Mouse (Mus musculus) CH12.LX (cell line): ENCODE data around the gene Kcnmb3. TPM values are rescaled to one million over a fixed set of nuclear protein-coding genes. Genes with fewer than 3 reads are reported as not detected.
A peak's percentile ranks its signal among the peaks of the same experiment; 100 is the strongest.

Source experiments
- DNase-seq: peaks from one replicate; pipeline ENCODE4 v3.0.0-alpha.2; 2013; ENCODE audit errors: extremely low read depth
- H3K27ac ChIP-seq: 2 replicates; pipeline ENCODE4 v1.5.1; 2012; ENCODE audit warnings: low read depth, mild to moderate bottlenecking, control low read depth, moderate library complexity; ENCODE audit not compliant: insufficient read depth
- H3K27me3 ChIP-seq: replicated peaks from 2 replicates; pipeline ENCODE3; 2012; ENCODE audit warnings: inconsistent platforms
- H3K36me3 ChIP-seq, 2 experiments: replicated peaks in 1 of 2; 2 replicates each; pipeline versions ENCODE3 to v1.6.1; 2012; ENCODE audit warnings: inconsistent platforms in 1 of 2, low read length in 1 of 2, mild to moderate bottlenecking in 1 of 2, mixed read lengths in 1 of 2, moderate library complexity in 1 of 2; ENCODE audit not compliant: control insufficient read depth in 1 of 2, insufficient read depth in 1 of 2
- H3K4me1 ChIP-seq, 2 experiments: 2 replicates each; pipeline ENCODE4 v1.6.1; 2012; ENCODE audit warnings: inconsistent platforms in 1 of 2, moderate library complexity in 1 of 2; ENCODE audit not compliant: insufficient read depth in 2 of 2, control insufficient read depth in 1 of 2
- H3K4me2 ChIP-seq: 2 replicates; pipeline ENCODE4 v1.6.1; 2012; ENCODE audit warnings: low read depth, mild to moderate bottlenecking, control low read depth; ENCODE audit not compliant: poor library complexity, insufficient read depth, severe bottlenecking
- H3K4me3 ChIP-seq, 3 experiments: fragments of 150-350 bp in 1 of 3; sonication (generic) in 1 of 3; replicated peaks in 1 of 3; 2 replicates each; pipeline versions ENCODE3 to v1.5.1; 2011 to 2012; ENCODE audit warnings: low read depth in 2 of 3, low read length in 2 of 3, mild to moderate bottlenecking in 2 of 3, moderate library complexity in 2 of 3, control low read depth in 1 of 3, improper control_type of control experiment in 1 of 3, inconsistent platforms in 1 of 3, mixed read lengths in 1 of 3; ENCODE audit not compliant: poor library complexity in 1 of 3
- H3K79me2 ChIP-seq: replicated peaks from 2 replicates; pipeline ENCODE4 v1.6.1; 2012; ENCODE audit warnings: mild to moderate bottlenecking, moderate library complexity; ENCODE audit not compliant: control insufficient read depth, poor library complexity, insufficient read depth, severe bottlenecking; ENCODE audit errors: extremely low read depth
- H3K9ac ChIP-seq: 2 replicates; pipeline ENCODE4 v1.6.1; 2012; ENCODE audit warnings: low read depth, mild to moderate bottlenecking, control low read depth, moderate library complexity; ENCODE audit not compliant: insufficient read depth
- H3K9me3 ChIP-seq: replicated peaks from 2 replicates; pipeline ENCODE3; 2012; ENCODE audit warnings: low read length, inconsistent platforms, mixed read lengths
- BHLHE40 ChIP-seq: IDR thresholded peaks from 2 replicates; pipeline ENCODE4 v1.6.1; 2011; ENCODE audit warnings: mild to moderate bottlenecking, low read depth, low read length, improper control_type of control experiment
- CHD1 ChIP-seq: IDR thresholded peaks from 2 replicates; pipeline ENCODE4 v1.6.1; 2012; ENCODE audit warnings: low read depth, low read length, improper control_type of control experiment, inconsistent platforms
- CTCF ChIP-seq, 2 experiments: IDR thresholded peaks in 1 of 2; conservative IDR thresholded peaks in 1 of 2; 2 replicates each; pipeline ENCODE4 v1.5.1; 2011 to 2012; ENCODE audit warnings: low read depth in 2 of 2, low read length in 2 of 2, improper control_type of control experiment in 1 of 2, inconsistent platforms in 1 of 2, mild to moderate bottlenecking in 1 of 2, moderate library complexity in 1 of 2
- E2F4 ChIP-seq: IDR thresholded peaks from 2 replicates; pipeline ENCODE4 v1.6.1; 2011; ENCODE audit warnings: low read depth, low read length, improper control_type of control experiment; ENCODE audit not compliant: insufficient replicate concordance
- ELF1 ChIP-seq: IDR thresholded peaks from 2 replicates; pipeline ENCODE4 v1.6.1; 2014; ENCODE audit warnings: low read depth, mild to moderate bottlenecking, inconsistent platforms, low read length, improper control_type of control experiment
- EP300 ChIP-seq: IDR thresholded peaks from 2 replicates; pipeline ENCODE4 v1.6.1; 2011; ENCODE audit warnings: low read length, improper control_type of control experiment
- ETS1 ChIP-seq: conservative IDR thresholded peaks from 2 replicates; pipeline ENCODE4 v1.6.1; 2012; ENCODE audit warnings: low read depth, mild to moderate bottlenecking, inconsistent platforms, low read length, improper control_type of control experiment, moderate library complexity
- GABPA ChIP-seq: IDR thresholded peaks from 2 replicates; pipeline ENCODE4 v1.6.1; 2012; ENCODE audit warnings: low read depth, low read length, improper control_type of control experiment, inconsistent platforms; ENCODE audit not compliant: insufficient replicate concordance
- HCFC1 ChIP-seq: IDR thresholded peaks from 2 replicates; pipeline ENCODE4 v1.6.1; 2012; ENCODE audit warnings: low read depth, mild to moderate bottlenecking, inconsistent platforms, low read length, improper control_type of control experiment
- JUN ChIP-seq: IDR thresholded peaks from 2 replicates; pipeline ENCODE4 v1.6.1; 2011; ENCODE audit warnings: low read depth, mild to moderate bottlenecking, low read length, improper control_type of control experiment, moderate library complexity; ENCODE audit not compliant: insufficient read depth
- MAX ChIP-seq: IDR thresholded peaks from 2 replicates; pipeline ENCODE4 v1.6.1; 2011; ENCODE audit warnings: low read length, improper control_type of control experiment
- MXI1 ChIP-seq: IDR thresholded peaks from 2 replicates; pipeline ENCODE4 v1.6.1; 2011; ENCODE audit warnings: mild to moderate bottlenecking, low read depth, low read length, improper control_type of control experiment
- NRF1 ChIP-seq: IDR thresholded peaks from 2 replicates; pipeline ENCODE4 v1.6.1; 2014; ENCODE audit warnings: low read depth, mild to moderate bottlenecking, inconsistent platforms, low read length, improper control_type of control experiment, moderate library complexity
- PAX5 ChIP-seq: IDR thresholded peaks from 2 replicates; pipeline ENCODE4 v1.6.1; 2012; ENCODE audit warnings: low read length, inconsistent platforms, mixed read lengths
- POLR2A ChIP-seq: IDR thresholded peaks from 2 replicates; pipeline ENCODE4 v1.6.1; 2011; ENCODE audit warnings: low read depth, mild to moderate bottlenecking, improper control_type of control experiment, low read length
- POLR2AphosphoS2 ChIP-seq: IDR thresholded peaks from 2 replicates; pipeline ENCODE4 v1.6.1; 2011; ENCODE audit warnings: low read depth, low read length, improper control_type of control experiment
- SIN3A ChIP-seq: IDR thresholded peaks from 2 replicates; pipeline ENCODE4 v1.6.1; 2012; ENCODE audit warnings: low read length, improper control_type of control experiment, inconsistent platforms
- UBTF ChIP-seq: IDR thresholded peaks from 2 replicates; pipeline ENCODE4 v1.6.1; 2012; ENCODE audit warnings: low read depth, mild to moderate bottlenecking, inconsistent platforms, low read length, improper control_type of control experiment, moderate library complexity
- ZMIZ1 ChIP-seq: IDR thresholded peaks from 2 replicates; pipeline ENCODE4 v1.6.1; 2012; ENCODE audit warnings: low read depth, mild to moderate bottlenecking, inconsistent platforms, low read length, improper control_type of control experiment
- ZNF384 ChIP-seq: IDR thresholded peaks from 2 replicates; pipeline ENCODE4 v1.6.1; 2012; ENCODE audit warnings: low read depth, low read length, improper control_type of control experiment, inconsistent platforms
- dilution Hi-C: fragments of 300-500 bp; cut with MboI; formaldehyde crosslinking; loops from 2 replicates; pipeline ENCODE4 v1.14.3; 2020; ENCODE audit warnings: low sequenced_read_pairs; ENCODE audit not compliant: extremely low pct_unique_long_range_greater_than_20kb, extremely low pct_ligation_motif_present
- in situ Hi-C: fragments of 300-500 bp; cut with MboI; formaldehyde crosslinking; loops from 3 replicates; pipeline ENCODE4 v1.14.3; 2019; ENCODE audit warnings: low sequenced_read_pairs, low pct_ligation_motif_present, low pct_unique_long_range_greater_than_20kb, mixed read lengths
- polyA plus RNA-seq: library from polyadenylated mRNA; unstranded; fragments of >175 nt; gene quantifications from 2 replicates; pipeline ENCODE4 v1.2.1, GENCODE M21; 2012; ENCODE audit warnings: low read depth; ENCODE audit not compliant: insufficient read length
- total RNA-seq, 2 experiments: library from RNA; depleted of rRNA; stranded (reverse); fragments of 300-350 nt in 1 of 2; fragments of >200 nt in 1 of 2; gene quantifications; 2 replicates each; pipeline ENCODE4 v1.2.3; 2012 to 2014

Kcnmb3 gene
- total and polyA plus RNA-seq, 3 experiments = 1.0 to 4.7 (median 2.4) TPM

- dilution Hi-C loops = no loop called here
Observed at GRCm38 (mm10) chr3:32483035-32483434, 9.0 kb downstream of the Kcnmb3 start.

GRCm38 (mm10) chr3:32479961-32480360 is 12.1 kb downstream of the Kcnmb3 start:
- no peaks in the 10 kb centered on the region for H3K27me3 ChIP-seq
- TF ChIP-seq JUN = no peak
- TF ChIP-seq POLR2A = no peak
- TF ChIP-seq NRF1 = no peak
- TF ChIP-seq UBTF = no peak
- TF ChIP-seq MXI1 = no peak
- TF ChIP-seq POLR2AphosphoS2 = no peak
- TF ChIP-seq ZMIZ1 = no peak
- no peak for TF ChIP-seq CTCF (conservative IDR thresholded peaks at IDR 0.05 in 1 of 2, IDR thresholded peaks at IDR 0.05 in 1 of 2; ENCODE audit: low read depth in 2 of 2, low read length in 2 of 2)
- no peak for TF ChIP-seq GABPA
- TF ChIP-seq EP300 = no peak
- no peak for TF ChIP-seq PAX5
- TF ChIP-seq MAX = no peak
- no peak for DNase-seq
- no peak overlapping the region for H3K4me2 ChIP-seq
- H3K27ac ChIP-seq = no peak overlapping the region
- dilution Hi-C loops (no loop called here), in situ Hi-C loops (no loop called here)
- H3K79me2 ChIP-seq = no peaks in the 10 kb centered on the region
- no peak overlapping the region for H3K4me3 ChIP-seq
- H3K9me3 ChIP-seq = no peaks in the 10 kb centered on the region
- peaks cover 0 to 6% of the 10 kb centered on the region in 2 experiments for H3K36me3 ChIP-seq
- H3K9ac ChIP-seq = no peak overlapping the region
- peaks cover 4 to 21% of the 10 kb centered on the region in 2 experiments for H3K4me1 ChIP-seq

More at GRCm38 (mm10) chr3:32483035-32483434, 9.0 kb downstream of the Kcnmb3 start:
- Histone ChIP-seq H3K27ac (no peak overlapping the region), H3K79me2 (no peaks in the 10 kb centered on the region), H3K4me2 (no peak overlapping the region), H3K4me3 (no peak overlapping the region), H3K27me3 (no peaks in the 10 kb centered on the region), H3K36me3 (peaks cover 0 to 6% of the 10 kb centered on the region in 2 experiments), H3K9ac (no peak overlapping the region), H3K9me3 (no peaks in the 10 kb centered on the region), H3K4me1 (peaks cover 14 to 41% of the 10 kb centered on the region in 2 experiments)
- TF ChIP-seq MXI1 = no peak
- TF ChIP-seq HCFC1 = no peak
- TF ChIP-seq ZNF384 = peak; percentile 61
- TF ChIP-seq E2F4 = no peak
- no peak for TF ChIP-seq ETS1
- no peak for TF ChIP-seq CTCF (conservative IDR thresholded peaks at IDR 0.05 in 1 of 2, IDR thresholded peaks at IDR 0.05 in 1 of 2; ENCODE audit: low read depth in 2 of 2, low read length in 2 of 2)
- TF ChIP-seq MAX = no peak
- no peak for DNase-seq
- in situ Hi-C loops = no loop called here

DNA sequence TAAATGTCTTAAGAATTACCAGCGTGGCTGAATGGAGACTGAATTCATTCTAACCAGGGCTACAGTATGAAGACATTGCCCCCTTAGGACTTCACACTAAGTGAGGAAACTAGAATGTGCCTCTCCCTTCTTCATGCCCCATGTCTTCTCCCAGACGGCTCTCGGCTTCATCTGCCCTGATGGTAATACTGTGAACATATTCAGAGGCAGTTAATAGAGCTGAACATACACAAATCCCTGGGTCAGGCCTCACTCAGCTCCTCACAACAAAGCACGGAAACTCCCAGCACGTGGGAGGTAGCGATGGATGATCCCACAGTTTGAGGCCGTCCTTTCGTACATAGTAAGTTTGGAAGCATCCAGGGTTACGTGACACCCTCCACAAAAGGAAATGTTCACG is 18.8 kb downstream of the Kcnmb3 start:
- no peak overlapping the region for H3K4me3 ChIP-seq
- H3K79me2 ChIP-seq = no peaks in the 10 kb centered on the region
- DNase-seq = no peak
- H3K9ac ChIP-seq = no peak overlapping the region
- TF ChIP-seq CHD1 (no peak), SIN3A (no peak), ELF1 (no peak), GABPA (no peak), BHLHE40 (no peak)
- H3K4me2 ChIP-seq = no peak overlapping the region
- peaks cover 19 to 33% of the 10 kb centered on the region in 2 experiments for H3K4me1 ChIP-seq
- in situ Hi-C loops = no loop called here
- H3K36me3 ChIP-seq = peaks cover 0 to 6% of the 10 kb centered on the region in 2 experiments
- H3K9me3 ChIP-seq = no peaks in the 10 kb centered on the region
- no peak overlapping the region for H3K27ac ChIP-seq
- dilution Hi-C loops = no loop called here
- no peaks in the 10 kb centered on the region for H3K27me3 ChIP-seq
